ENCODE assay signal across 16 mouse cellular contexts in the genomic region with DNA sequence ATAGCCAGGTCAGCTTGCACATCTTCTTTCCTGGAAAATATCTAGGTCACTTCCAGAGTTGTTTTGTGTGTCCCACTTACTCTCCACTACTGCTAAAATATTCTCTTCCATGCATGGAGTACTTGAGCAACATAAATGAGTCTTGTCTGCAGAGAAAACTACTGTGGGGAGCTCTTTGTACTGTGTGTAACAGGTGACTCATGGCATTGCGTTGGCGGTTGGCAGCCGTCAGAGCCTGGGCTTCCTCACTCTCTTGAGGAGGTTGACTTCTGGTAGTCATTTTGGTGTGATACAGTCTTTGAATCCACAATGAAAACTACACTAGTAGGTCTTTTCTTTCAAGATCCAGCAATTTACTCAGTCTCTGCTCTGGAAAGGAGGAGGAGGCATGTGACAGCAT. TPM values are rescaled to one million over a fixed set of nuclear protein-coding genes. Genes with fewer than 3 reads are reported as not detected.
DNase-seq lines count a peak whose midpoint lies in the region.
"Had no signal": no experiment of that assay in that cellular context is flagged by ENCODE, and none has a peak within 500 bp of the region (broad histone marks: within the 10 kb centered on the region; RNA-seq: fewer than 3 reads in every experiment).

No protein-coding gene starts in this region.

- intact Hi-C loops in left cerebral cortex, postnatal 14 days (cut with DNase I): no loop called here

- DNase-seq in layer of hippocampus, adult 9-11 months: peak; percentile 21
- DNase-seq in layer of hippocampus, postnatal 25 days (ENCODE audit: extremely low spot score in 1 of 2, low spot score in 1 of 2): no peak
- DNase-seq in NIH3T3 (ENCODE audit: low read depth): peak; percentile 76
- DNase-seq in left cerebral cortex, postnatal 14 days (ENCODE audit: low spot score in 2 of 2): peak; percentile 57 to 73
- DNase-seq in telencephalon, adult 2 months (ENCODE audit: low read depth, low spot score): peak; percentile 79
- DNase-seq in ovary, postnatal 14 days (ENCODE audit: low spot score): no peak
- DNase-seq in ovary, adult 18-20 months (ENCODE audit: low spot score): no peak
- DNase-seq: adrenal gland, adult 8-10 months; cerebellum, adult 11-12 months; cerebellum, postnatal 36 days; forebrain, postnatal 0 days; gastrocnemius, postnatal 25 days; heart, postnatal 10 days; lung, embryonic 14.5 days; thymus, postnatal 36 days had no signal

RNA-seq across cellular contexts. Expression of gene Gng4, which starts 8.1 kb away (rescaled TPM):
- 10 to 100 TPM; 24.6 to 25.5 TPM for total RNA-seq in layer of hippocampus, postnatal 25 days (2021)
- 10 to 100 TPM; 85.6 to 97.9 TPM for total RNA-seq in left cerebral cortex, postnatal 14 days (2021)
- total RNA-seq: ES-E14 had no signal

Comparison
In these comparisons a context has a peak if more than half of its experiments do, and no peak if none do; other contexts are left out.
1. DNase-seq: peak in layer of hippocampus, adult 9-11 months (single experiment), NIH3T3 (single experiment), left cerebral cortex, postnatal 14 days (2 of 2) and telencephalon, adult 2 months (single experiment); none in layer of hippocampus, postnatal 25 days (0 of 2), ovary, postnatal 14 days (single experiment) and ovary, adult 18-20 months (single experiment).